ENCODE assay signal across 9 mouse cellular contexts in the genomic region with DNA sequence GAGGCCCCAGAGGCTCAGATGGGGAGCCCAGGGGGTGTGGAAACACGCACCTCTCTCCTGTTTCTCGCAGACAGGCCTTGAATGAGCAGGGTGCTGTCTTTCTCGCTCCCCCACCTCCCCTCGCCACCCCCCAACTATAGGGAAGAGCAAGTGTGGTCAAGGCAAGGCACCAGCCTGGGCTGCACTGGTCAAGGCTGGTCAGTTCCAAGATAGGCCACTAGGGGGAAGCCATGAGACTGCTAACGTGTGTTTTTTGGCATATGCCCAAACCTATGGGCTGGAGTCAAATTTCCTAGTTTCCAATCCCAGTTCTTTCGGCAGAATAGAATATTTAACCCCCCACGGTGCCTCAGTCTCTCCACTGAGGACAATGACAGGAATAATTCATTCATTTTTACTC. TPM values are rescaled to one million over a fixed set of nuclear protein-coding genes. Genes with fewer than 3 reads are reported as not detected.
DNase-seq lines count a peak whose midpoint lies in the region; ATAC-seq and TF ChIP-seq lines count a peak whose summit lies in the region.
"Had no signal": no experiment of that assay in that cellular context is flagged by ENCODE, and none has a peak within 500 bp of the region (broad histone marks: within the 10 kb centered on the region; RNA-seq: fewer than 3 reads in every experiment).

No protein-coding gene starts in this region.

- TF ChIP-seq CTCF in G1E (IDR thresholded peaks at IDR 0.05; ENCODE audit: low read depth, low read length) = peak; percentile 77
- peak; percentile 41 for TF ChIP-seq CTCF in bone marrow macrophage, adult 2 months (IDR thresholded peaks at IDR 0.05; ENCODE audit: low read depth, low read length)

- no peak overlapping the region for H3K4me3 ChIP-seq in G1E (ENCODE audit: low read depth, low read length)
- no peak overlapping the region for H3K4me3 ChIP-seq in bone marrow macrophage, adult 2 months (ENCODE audit: insufficient read depth, low read length)
- H3K4me3 ChIP-seq in embryonic facial prominence, embryonic 15.5 days (replicated peaks) = no peak overlapping the region
- H3K4me3 ChIP-seq: megakaryocyte, embryonic 14.5 days had no signal

- ATAC-seq in G1E (ENCODE audit: extremely low read depth, insufficient number of reproducible peaks, low FRiP score, poor library complexity, severe bottlenecking) = no peak
- 0 out of 2 replicates have a peak, but pooled peaks have one; percentile 39 for ATAC-seq in embryonic facial prominence, embryonic 15.5 days (ENCODE audit: insufficient number of reproducible peaks, low FRiP score, low TSS enrichment, low read depth)

- no peaks in the 10 kb centered on the region for H3K4me1 ChIP-seq in G1E (ENCODE audit: insufficient read depth, low read depth, low read length)
- no peaks in the 10 kb centered on the region for H3K4me1 ChIP-seq in bone marrow macrophage, adult 2 months (ENCODE audit: control insufficient read depth, insufficient read depth, low read length)
- no peaks in the 10 kb centered on the region; the same call in 1 of the 2 replicates for H3K4me1 ChIP-seq in embryonic facial prominence, embryonic 15.5 days
- H3K4me1 ChIP-seq: megakaryocyte, embryonic 14.5 days had no signal

- no peaks in the 10 kb centered on the region for H3K9me3 ChIP-seq in G1E (replicated peaks)
- H3K9me3 ChIP-seq in embryonic facial prominence, embryonic 15.5 days (replicated peaks) = no peaks in the 10 kb centered on the region
- H3K9me3 ChIP-seq: megakaryocyte, embryonic 14.5 days had no signal

- 7% methylated on average over 7 of the region's 7 CpGs for WGBS in embryonic facial prominence, embryonic 15.5 days

- DNase-seq in G1E (ENCODE audit: low spot score) = peak; percentile 17
- peak; percentile 90 for DNase-seq in heart, postnatal 4 days
- peak; percentile 54 to 84 for DNase-seq in layer of hippocampus, postnatal 25 days (ENCODE audit: extremely low spot score in 1 of 2, low spot score in 1 of 2)
- peak; percentile 87 for DNase-seq in lung, postnatal 36 days
- peak; percentile 22 to 43 for DNase-seq in right cerebral cortex, postnatal 36 days (ENCODE audit: low spot score in 2 of 2)
- DNase-seq in yolk sac, embryonic 10.5 days (ENCODE audit: low spot score) = peak; percentile 25

- no peak overlapping the region for H3K9ac ChIP-seq in embryonic facial prominence, embryonic 15.5 days

- H3K27me3 ChIP-seq in G1E (ENCODE audit: insufficient read depth, low read length) = peaks cover 4% of the 10 kb centered on the region
- H3K27me3 ChIP-seq in embryonic facial prominence, embryonic 15.5 days = no peaks in the 10 kb centered on the region

- no peak for TF ChIP-seq POLR2A in bone marrow macrophage, adult 2 months (IDR thresholded peaks at IDR 0.05; ENCODE audit: borderline replicate concordance, low read depth, low read length)

- H3K36me3 ChIP-seq in G1E (replicated peaks) = no peaks in the 10 kb centered on the region
- H3K36me3 ChIP-seq in embryonic facial prominence, embryonic 15.5 days = no peaks in the 10 kb centered on the region

- no peak overlapping the region for H3K27ac ChIP-seq in bone marrow macrophage, adult 2 months (ENCODE audit: insufficient read depth, low read depth, low read length)
- no peak overlapping the region for H3K27ac ChIP-seq in embryonic facial prominence, embryonic 15.5 days (replicated peaks)

- no peak overlapping the region for H3K4me2 ChIP-seq in embryonic facial prominence, embryonic 15.5 days (replicated peaks)

RNA-seq across cellular contexts. Expression of gene Bpifa2, which starts 12.3 kb away (rescaled TPM):
- total RNA-seq in G1E (2014; fragmentation: Nextera tagmentation) (not detected in 2 replicates), G1E (2017) (0.49 TPM in 1 of 2 replicates, not detected in the other)
- not detected in 2 replicates for polyA plus RNA-seq in G1E (2012)
- not detected in 2 replicates for polyA plus RNA-seq in bone marrow macrophage, adult 2 months (2012; ENCODE audit: insufficient read depth, insufficient read length, missing spikeins)
- polyA plus RNA-seq in embryonic facial prominence, embryonic 15.5 days (2015; fragmentation: Nextera tagmentation; extraction: Ambion mirVana) = 0.46 TPM in 1 of 2 replicates, not detected in the other
- total RNA-seq in heart, postnatal 4 days (2021) = not detected
- not detected for total RNA-seq in layer of hippocampus, postnatal 25 days (2021)

RNA-seq across cellular contexts. Expression of gene Bpifa6, which starts 21.0 kb away (rescaled TPM):
- total RNA-seq in G1E (2014; fragmentation: Nextera tagmentation) (not detected in 2 replicates), G1E (2017) (not detected in 2 replicates)
- not detected in 2 replicates for polyA plus RNA-seq in G1E (2012)
- polyA plus RNA-seq in bone marrow macrophage, adult 2 months (2012; ENCODE audit: insufficient read depth, insufficient read length, missing spikeins) = not detected in 2 replicates
- 0.11 TPM in 1 of 2 replicates, not detected in the other for polyA plus RNA-seq in embryonic facial prominence, embryonic 15.5 days (2015; fragmentation: Nextera tagmentation; extraction: Ambion mirVana)
- not detected for total RNA-seq in heart, postnatal 4 days (2021)
- total RNA-seq in layer of hippocampus, postnatal 25 days (2021) = not detected

RNA-seq across cellular contexts. Expression of gene Bpifb4, which starts 57.8 kb away (rescaled TPM):
- total RNA-seq in G1E (2014; fragmentation: Nextera tagmentation) (not detected in 2 replicates), G1E (2017) (not detected in 2 replicates)
- polyA plus RNA-seq in G1E (2012) = not detected in 2 replicates
- polyA plus RNA-seq in bone marrow macrophage, adult 2 months (2012; ENCODE audit: insufficient read depth, insufficient read length, missing spikeins) = not detected in 2 replicates
- not detected in 2 replicates for polyA plus RNA-seq in embryonic facial prominence, embryonic 15.5 days (2015; fragmentation: Nextera tagmentation; extraction: Ambion mirVana)
- total RNA-seq in heart, postnatal 4 days (2021) = not detected
- not detected for total RNA-seq in layer of hippocampus, postnatal 25 days (2021)

Comparison
In these comparisons a context has a peak if more than half of its experiments do, and no peak if none do; other contexts are left out.
1. DNase-seq: peak in every context shown above with its lines; median percentile 90 in heart, postnatal 4 days; 87 in lung, postnatal 36 days; 69 in layer of hippocampus, postnatal 25 days; 32 in right cerebral cortex, postnatal 36 days; 25 in yolk sac, embryonic 10.5 days; 17 in G1E.